Mouse (Mus musculus) left cerebral cortex, adult 8-10 months (tissue): Measurements from ENCODE around the gene Gm20538. TPM values are rescaled to one million over a fixed set of nuclear protein-coding genes. Genes with fewer than 3 reads are reported as not detected.

Experiments
- DNase-seq, 2 experiments: peaks; one replicate each; pipeline ENCODE4 v3.0.0; 2022; ENCODE audit warnings: low spot score in 2 of 2
- total RNA-seq, 4 experiments: library from RNA; stranded (reverse); gene quantifications; 2 replicates each; pipeline ENCODE4 v1.2.4; 2022

The Gm20538 gene
- total RNA-seq, 4 experiments from 2014 or later = not detected

- no peak for DNase-seq
Measured at GRCm38 (mm10) chr19:44535376-44535775, 17.3 kb downstream of the Gm20538 start.

GRCm38 (mm10) chr19:44530018-44530417 lies 22.6 kb downstream of the Gm20538 start:
- DNase-seq = no peak

GRCm38 (mm10) chr19:44525551-44526205 lies 27.0 kb downstream of the Gm20538 start:
- no peak for DNase-seq

GRCm38 (mm10) chr19:44519152-44519551 lies 33.5 kb downstream of the Gm20538 start:
- DNase-seq = no peak

- no peak for DNase-seq
Measured at GRCm38 (mm10) chr19:44517996-44518768, 34.4 kb downstream of the Gm20538 start.

GRCm38 (mm10) chr19:44515769-44516168 lies 36.9 kb downstream of the Gm20538 start:
- no peak for DNase-seq

- no peak for DNase-seq
Measured at GRCm38 (mm10) chr19:44514521-44515451, 37.8 kb downstream of the Gm20538 start.

- no peak for DNase-seq
Measured at GRCm38 (mm10) chr19:44513921-44514482, 38.6 kb downstream of the Gm20538 start.

GRCm38 (mm10) chr19:44513054-44513833 lies 39.4 kb downstream of the Gm20538 start:
- DNase-seq = no peak

GRCm38 (mm10) chr19:44512601-44513000 lies 40.0 kb downstream of the Gm20538 start:
- no peak for DNase-seq

- DNase-seq = peak in 1 of 2 experiments; percentile 10
Measured at GRCm38 (mm10) chr19:44511451-44512231, 41.0 kb downstream of the Gm20538 start.

- DNase-seq = no peak
Measured at GRCm38 (mm10) chr19:44510534-44511175, 42.0 kb downstream of the Gm20538 start.

GRCm38 (mm10) chr19:44502741-44503140 lies 49.9 kb downstream of the Gm20538 start:
- no peak for DNase-seq

GRCm38 (mm10) chr19:44501925-44502324 lies 50.7 kb downstream of the Gm20538 start:
- no peak for DNase-seq

- DNase-seq = no peak
Measured at GRCm38 (mm10) chr19:44500240-44500639, 52.4 kb downstream of the Gm20538 start.

GRCm38 (mm10) chr19:44498936-44499335 lies 53.7 kb downstream of the Gm20538 start:
- DNase-seq = no peak

GRCm38 (mm10) chr19:44496941-44497340 lies 55.7 kb downstream of the Gm20538 start:
- no peak for DNase-seq

- DNase-seq = no peak
Measured at GRCm38 (mm10) chr19:44496511-44496910, 56.1 kb downstream of the Gm20538 start.
